Mouse (Mus musculus): ENCODE data around the gene Arhgef15. TPM values are rescaled to one million over a fixed set of nuclear protein-coding genes. Genes with fewer than 3 reads are reported as not detected.

The Arhgef15 gene
- polyA plus RNA-seq, 1 experiment, result 2.6 TPM

DNA sequence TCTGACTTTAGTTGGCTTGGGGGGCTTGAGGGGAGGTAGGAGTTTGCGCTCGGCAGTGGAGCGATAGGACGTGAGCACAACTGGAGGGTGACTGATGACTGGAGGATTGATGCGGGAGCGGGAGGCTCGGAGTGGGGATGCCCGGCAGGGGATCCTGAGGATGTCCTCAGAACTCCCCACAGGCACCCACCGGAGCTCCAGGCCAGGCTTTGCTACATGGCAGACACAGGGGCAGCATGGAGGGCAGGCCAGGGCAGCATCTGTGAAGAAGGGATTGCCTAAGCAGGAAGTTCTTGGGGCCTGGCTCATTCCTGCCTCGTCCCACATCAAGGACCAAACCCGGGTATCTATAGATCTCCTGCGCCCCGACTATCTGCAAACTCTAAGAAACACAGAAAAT is 3.4 kb downstream of the Arhgef15 start:
- peak overlapping the region; percentile 27 for H3K9ac ChIP-seq (ENCODE audit: low read depth, poor library complexity, severe bottlenecking)
- H3K4me3 ChIP-seq (ENCODE audit: low read depth, low read length), result peak overlapping the region; percentile 76
- H3K9me3 ChIP-seq (replicated peaks; ENCODE audit: control insufficient read depth, insufficient read depth, low read length, poor library complexity, severe bottlenecking), result no peaks in the 10 kb centered on the region
- TF ChIP-seq EP300 (IDR thresholded peaks at IDR 0.05; ENCODE audit: insufficient read depth, low read depth, low read length) (no peak), CTCF (IDR thresholded peaks at IDR 0.05; ENCODE audit: low read depth, low read length) (no peak)
- H3K36me3 ChIP-seq (ENCODE audit: control insufficient read depth, insufficient read depth, low read length, poor library complexity, severe bottlenecking), result no peaks in the 10 kb centered on the region
- H3K4me1 ChIP-seq (ENCODE audit: control insufficient read depth, insufficient read depth, low read length), result peaks cover 2% of the 10 kb centered on the region
- no peaks in the 10 kb centered on the region for H3K27me3 ChIP-seq (ENCODE audit: control insufficient read depth, insufficient read depth, low read length, poor library complexity, severe bottlenecking)
- H3K27ac ChIP-seq (ENCODE audit: insufficient read depth, low read length), result no peak overlapping the region

DNA sequence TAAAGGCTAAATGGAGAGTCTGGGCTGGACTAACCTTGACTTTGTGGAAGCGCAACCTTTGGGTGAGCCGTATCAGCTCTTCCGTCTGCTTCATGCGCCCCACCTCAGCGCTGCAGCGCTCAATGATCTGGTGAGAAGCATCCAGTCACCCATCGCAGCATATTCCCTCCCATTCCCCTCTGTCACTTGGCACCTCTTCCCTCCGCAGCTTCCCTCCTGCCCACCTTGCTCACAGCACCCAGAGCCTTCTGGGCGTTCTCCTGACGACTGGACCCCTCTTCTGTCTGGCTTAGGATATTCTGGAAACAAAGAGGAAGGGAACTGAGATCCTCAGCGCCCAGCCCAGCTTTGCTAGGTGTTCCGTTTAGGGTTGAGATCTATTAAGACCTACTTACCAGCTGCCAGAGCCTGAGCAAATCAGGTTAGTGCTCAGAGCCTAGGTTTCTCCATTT is 9.7 kb downstream of the Arhgef15 start:
- 0 out of 2 replicates have a peak overlapping the region, but pooled peaks have one; percentile 2 for H3K4me3 ChIP-seq (ENCODE audit: low read depth, low read length)
- no peaks in the 10 kb centered on the region for H3K36me3 ChIP-seq (ENCODE audit: control insufficient read depth, insufficient read depth, low read length, poor library complexity, severe bottlenecking)
- H3K9me3 ChIP-seq (replicated peaks; ENCODE audit: control insufficient read depth, insufficient read depth, low read length, poor library complexity, severe bottlenecking), result no peaks in the 10 kb centered on the region
- H3K27ac ChIP-seq (ENCODE audit: insufficient read depth, low read length), result no peak overlapping the region
- H3K27me3 ChIP-seq (ENCODE audit: control insufficient read depth, insufficient read depth, low read length, poor library complexity, severe bottlenecking), result no peaks in the 10 kb centered on the region
- H3K4me1 ChIP-seq (ENCODE audit: control insufficient read depth, insufficient read depth, low read length), result no peaks in the 10 kb centered on the region
- no peak overlapping the region for H3K9ac ChIP-seq (ENCODE audit: low read depth, poor library complexity, severe bottlenecking)
- TF ChIP-seq CTCF (IDR thresholded peaks at IDR 0.05; ENCODE audit: low read depth, low read length), result no peak
- no peak for TF ChIP-seq POLR2A (IDR thresholded peaks at IDR 0.05; ENCODE audit: insufficient read depth, low read length)
- no peak for TF ChIP-seq EP300 (IDR thresholded peaks at IDR 0.05; ENCODE audit: insufficient read depth, low read depth, low read length)

DNA sequence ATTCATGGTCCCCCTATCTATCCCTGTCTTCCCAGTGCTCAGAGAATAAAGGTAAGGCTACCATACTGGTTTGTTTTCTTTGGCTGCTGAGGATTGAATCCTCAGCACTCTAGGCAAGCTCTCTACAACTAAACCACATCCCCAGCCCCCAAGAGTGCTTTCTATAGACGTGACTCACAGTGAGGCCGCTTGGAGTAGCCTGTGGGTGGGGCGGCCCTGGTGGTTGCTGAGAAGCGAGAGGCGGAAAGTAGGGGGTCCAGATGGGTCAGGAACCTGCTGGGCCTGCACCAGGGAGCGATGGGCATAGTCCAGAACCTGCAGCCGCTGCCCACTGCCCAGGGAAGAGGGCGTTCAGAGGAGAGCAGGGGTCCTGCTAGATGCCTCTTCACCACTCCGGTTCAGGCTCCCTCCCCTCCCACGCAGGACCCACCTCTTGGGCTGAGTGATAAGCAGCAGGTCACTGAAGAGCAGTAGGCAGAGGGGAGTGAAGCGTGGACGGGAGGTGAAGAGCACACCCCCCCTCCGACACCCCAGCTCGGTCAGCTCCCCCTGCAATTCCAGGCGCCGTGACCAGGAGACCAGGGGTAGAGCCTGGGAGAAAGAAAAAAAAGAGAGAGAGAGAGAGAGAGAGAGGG is 10.4 kb downstream of the Arhgef15 start:
- no peak overlapping the region for H3K4me3 ChIP-seq (ENCODE audit: low read depth, low read length)
- H3K9ac ChIP-seq (ENCODE audit: low read depth, poor library complexity, severe bottlenecking), result no peak overlapping the region
- no peaks in the 10 kb centered on the region for H3K4me1 ChIP-seq (ENCODE audit: control insufficient read depth, insufficient read depth, low read length)
- no peaks in the 10 kb centered on the region for H3K27me3 ChIP-seq (ENCODE audit: control insufficient read depth, insufficient read depth, low read length, poor library complexity, severe bottlenecking)
- no peak overlapping the region for H3K27ac ChIP-seq (ENCODE audit: insufficient read depth, low read length)
- no peaks in the 10 kb centered on the region for H3K9me3 ChIP-seq (replicated peaks; ENCODE audit: control insufficient read depth, insufficient read depth, low read length, poor library complexity, severe bottlenecking)
- no peaks in the 10 kb centered on the region for H3K36me3 ChIP-seq (ENCODE audit: control insufficient read depth, insufficient read depth, low read length, poor library complexity, severe bottlenecking)
- no peak for TF ChIP-seq CTCF (IDR thresholded peaks at IDR 0.05; ENCODE audit: low read depth, low read length)
- TF ChIP-seq POLR2A (IDR thresholded peaks at IDR 0.05; ENCODE audit: insufficient read depth, low read length), result no peak
- no peak for TF ChIP-seq EP300 (IDR thresholded peaks at IDR 0.05; ENCODE audit: insufficient read depth, low read depth, low read length)

GRCm38 (mm10) chr11:68946001-68946400 is 11.3 kb downstream of the Arhgef15 start:
- Histone ChIP-seq H3K9ac (ENCODE audit: low read depth, poor library complexity, severe bottlenecking) (no peak overlapping the region), H3K27ac (ENCODE audit: insufficient read depth, low read length) (no peak overlapping the region), H3K4me3 (ENCODE audit: low read depth, low read length) (no peak overlapping the region), H3K9me3 (replicated peaks; ENCODE audit: control insufficient read depth, insufficient read depth, low read length, poor library complexity, severe bottlenecking) (no peaks in the 10 kb centered on the region), H3K4me1 (ENCODE audit: control insufficient read depth, insufficient read depth, low read length) (no peaks in the 10 kb centered on the region), H3K27me3 (ENCODE audit: control insufficient read depth, insufficient read depth, low read length, poor library complexity, severe bottlenecking) (no peaks in the 10 kb centered on the region), H3K36me3 (ENCODE audit: control insufficient read depth, insufficient read depth, low read length, poor library complexity, severe bottlenecking) (no peaks in the 10 kb centered on the region)
- no peak for TF ChIP-seq CTCF (IDR thresholded peaks at IDR 0.05; ENCODE audit: low read depth, low read length)
- no peak for TF ChIP-seq POLR2A (IDR thresholded peaks at IDR 0.05; ENCODE audit: insufficient read depth, low read length)
- TF ChIP-seq EP300 (IDR thresholded peaks at IDR 0.05; ENCODE audit: insufficient read depth, low read depth, low read length), result no peak

DNA sequence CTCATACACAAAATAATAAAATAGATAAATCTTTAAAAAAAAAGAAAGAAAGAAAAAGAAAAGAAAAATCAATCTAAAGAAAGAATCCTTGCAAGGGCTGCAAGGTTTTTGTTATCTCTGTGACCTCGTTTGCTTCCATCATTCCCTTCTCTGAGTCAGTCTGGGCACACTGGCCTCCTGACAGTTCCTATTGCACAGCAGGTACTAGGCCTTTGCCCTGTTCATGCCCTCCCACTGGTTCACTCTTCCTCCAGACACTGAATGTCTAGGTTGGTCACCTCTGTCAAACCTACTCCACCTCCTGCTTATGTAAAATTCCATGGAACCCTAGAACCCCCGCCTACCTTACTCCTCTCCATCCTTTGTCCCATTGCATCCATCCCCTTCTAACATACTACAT is 12.0 kb downstream of the Arhgef15 start:
- Histone ChIP-seq H3K9me3 (replicated peaks; ENCODE audit: control insufficient read depth, insufficient read depth, low read length, poor library complexity, severe bottlenecking) (no peaks in the 10 kb centered on the region), H3K27me3 (ENCODE audit: control insufficient read depth, insufficient read depth, low read length, poor library complexity, severe bottlenecking) (no peaks in the 10 kb centered on the region), H3K9ac (ENCODE audit: low read depth, poor library complexity, severe bottlenecking) (no peak overlapping the region), H3K27ac (ENCODE audit: insufficient read depth, low read length) (no peak overlapping the region), H3K4me3 (ENCODE audit: low read depth, low read length) (no peak overlapping the region), H3K36me3 (ENCODE audit: control insufficient read depth, insufficient read depth, low read length, poor library complexity, severe bottlenecking) (no peaks in the 10 kb centered on the region), H3K4me1 (ENCODE audit: control insufficient read depth, insufficient read depth, low read length) (peaks cover 2% of the 10 kb centered on the region)
- TF ChIP-seq EP300 (IDR thresholded peaks at IDR 0.05; ENCODE audit: insufficient read depth, low read depth, low read length) (no peak), POLR2A (IDR thresholded peaks at IDR 0.05; ENCODE audit: insufficient read depth, low read length) (no peak), CTCF (IDR thresholded peaks at IDR 0.05; ENCODE audit: low read depth, low read length) (no peak)

DNA sequence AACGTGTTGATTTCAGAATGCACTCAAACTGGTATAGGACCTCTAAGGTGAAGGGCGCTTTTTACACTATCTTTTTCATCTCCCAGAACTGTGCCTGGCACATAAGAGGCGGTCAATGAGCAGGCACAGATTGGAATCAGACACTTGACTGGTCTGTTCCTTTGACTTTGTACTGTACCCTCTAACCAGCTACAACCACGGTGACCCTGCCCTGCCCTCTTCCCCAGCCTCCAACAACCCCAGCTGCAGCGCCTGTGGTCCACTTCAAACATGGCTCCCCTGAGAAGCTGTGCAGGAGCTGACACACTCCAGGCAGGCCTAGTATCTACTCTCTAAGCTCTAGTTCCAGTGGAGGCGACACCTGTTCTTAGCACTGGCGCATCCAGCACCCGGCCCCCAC is 14.5 kb downstream of the Arhgef15 start:
- Histone ChIP-seq H3K9me3 (replicated peaks; ENCODE audit: control insufficient read depth, insufficient read depth, low read length, poor library complexity, severe bottlenecking) (no peaks in the 10 kb centered on the region), H3K27ac (ENCODE audit: insufficient read depth, low read length) (no peak overlapping the region)
- TF ChIP-seq CTCF (IDR thresholded peaks at IDR 0.05; ENCODE audit: low read depth, low read length), result no peak
- no peak for TF ChIP-seq POLR2A (IDR thresholded peaks at IDR 0.05; ENCODE audit: insufficient read depth, low read length)
- TF ChIP-seq EP300 (IDR thresholded peaks at IDR 0.05; ENCODE audit: insufficient read depth, low read depth, low read length), result no peak

More for the DNA sequence above, 14.5 kb downstream of the Arhgef15 start:
- no peaks in the 10 kb centered on the region for H3K27me3 ChIP-seq (ENCODE audit: control insufficient read depth, insufficient read depth, low read length, poor library complexity, severe bottlenecking)
- peaks cover 2% of the 10 kb centered on the region for H3K4me1 ChIP-seq (ENCODE audit: control insufficient read depth, insufficient read depth, low read length)
- no peak overlapping the region for H3K4me3 ChIP-seq (ENCODE audit: low read depth, low read length)
- no peak overlapping the region for H3K9ac ChIP-seq (ENCODE audit: low read depth, poor library complexity, severe bottlenecking)
- no peaks in the 10 kb centered on the region for H3K36me3 ChIP-seq (ENCODE audit: control insufficient read depth, insufficient read depth, low read length, poor library complexity, severe bottlenecking)

All from ES-Bruce4 (cell line).